Mouse (Mus musculus) left cerebral cortex, adult 9 months (tissue): ENCODE results near the gene Ccdc63.

Source experiments
- DNase-seq, 2 experiments: peaks; one replicate each; pipeline ENCODE4 v3.0.0; 2022; ENCODE audit warnings: low spot score in 2 of 2

The Ccdc63 gene

GRCm38 (mm10) chr5:122084470-122084869 lies 56.2 kb downstream of the Ccdc63 start:
- DNase-seq: no peak

GRCm38 (mm10) chr5:122083282-122083681 lies 57.3 kb downstream of the Ccdc63 start:
- no peak for DNase-seq

GRCm38 (mm10) chr5:122081471-122081870 lies 59.2 kb downstream of the Ccdc63 start:
- DNase-seq: no peak

- peak in 1 of 2 experiments; percentile 86 for DNase-seq
These were observed 59.7 kb downstream of the Ccdc63 start for GRCm38 (mm10) chr5:122080930-122081329.

GRCm38 (mm10) chr5:122079796-122080195 lies 60.8 kb downstream of the Ccdc63 start:
- no peak for DNase-seq

GRCm38 (mm10) chr5:122077244-122077643 lies 63.4 kb downstream of the Ccdc63 start:
- no peak for DNase-seq

GRCm38 (mm10) chr5:122075736-122076135 lies 64.9 kb downstream of the Ccdc63 start:
- DNase-seq: no peak

- no peak for DNase-seq
These were observed 68.6 kb downstream of the Ccdc63 start for GRCm38 (mm10) chr5:122071997-122072396.

- DNase-seq: no peak
These were observed 69.4 kb downstream of the Ccdc63 start for GRCm38 (mm10) chr5:122070963-122071800.

- no peak for DNase-seq
These were observed 72.1 kb downstream of the Ccdc63 start for GRCm38 (mm10) chr5:122068563-122068962.

GRCm38 (mm10) chr5:122063204-122063933 lies 77.3 kb downstream of the Ccdc63 start:
- DNase-seq: peak in 1 of 2 experiments; percentile 82

- DNase-seq: no peak
These were observed 78.1 kb downstream of the Ccdc63 start for GRCm38 (mm10) chr5:122062479-122062878.

- no peak for DNase-seq
These were observed 79.8 kb downstream of the Ccdc63 start for GRCm38 (mm10) chr5:122060767-122061333.

GRCm38 (mm10) chr5:122059060-122060017 lies 81.3 kb downstream of the Ccdc63 start:
- DNase-seq: no peak
